Mouse (Mus musculus) lung, embryonic 14.5 days (tissue): ENCODE measurements around the gene Gm13420. TPM values are rescaled to one million over a fixed set of nuclear protein-coding genes. Genes with fewer than 3 reads are reported as not detected.
A peak's percentile ranks its signal among the peaks of the same experiment; 100 is the strongest.

Experiments used
- ATAC-seq: fragments of 200-750 bp; cut with Nextera tagmentation; 2 replicates; pipeline ENCODE4 v1.8.0; 2017; ENCODE audit warnings: mild to moderate bottlenecking, moderate TSS enrichment, moderate library complexity; ENCODE audit not compliant: insufficient read depth
- DNase-seq: peaks from one replicate; pipeline ENCODE4 v3.0.0-alpha.2; 2015
- H3K27ac ChIP-seq: fragments of 300-500 bp; sonication (generic); 2 replicates; pipeline ENCODE4 v1.5.1; 2014; ENCODE audit warnings: low read depth, mild to moderate bottlenecking, moderate library complexity
- H3K27me3 ChIP-seq: fragments of 300-500 bp; sonication (generic); 2 replicates; pipeline ENCODE4 v1.6.1; 2014; ENCODE audit warnings: low read length, control low read depth; ENCODE audit not compliant: insufficient read depth
- H3K36me3 ChIP-seq: fragments of 300-500 bp; sonication (generic); 2 replicates; pipeline ENCODE4 v1.6.1; 2014; ENCODE audit warnings: control low read depth; ENCODE audit not compliant: insufficient read depth
- H3K4me1 ChIP-seq: fragments of 300-500 bp; sonication (generic); 2 replicates; pipeline ENCODE4 v1.6.1; 2014; ENCODE audit warnings: antibody characterized with exemption, control low read depth; ENCODE audit not compliant: insufficient read depth
- H3K4me2 ChIP-seq: fragments of 300-500 bp; sonication (generic); 2 replicates; pipeline ENCODE4 v1.6.1; 2014; ENCODE audit warnings: mild to moderate bottlenecking
- H3K4me3 ChIP-seq: fragments of 300-500 bp; sonication (generic); 2 replicates; pipeline ENCODE4 v1.5.1; 2014; ENCODE audit warnings: low read depth, low read length
- H3K9ac ChIP-seq: fragments of 300-500 bp; sonication (generic); 2 replicates; pipeline ENCODE4 v1.6.1; 2014
- H3K9me3 ChIP-seq: fragments of 300-500 bp; sonication (generic); 2 replicates; pipeline ENCODE4 v1.6.1; 2016; ENCODE audit warnings: low read depth, low read length, control low read depth
- CTCF ChIP-seq: IDR thresholded peaks from 2 replicates; pipeline ENCODE4 v1.5.1; 2016; ENCODE audit warnings: antibody characterized with exemption, low read depth
- WGBS: fragments of 180-500 bp; shearing (Covaris S2); extraction: QIAGEN DNeasy Blood & Tissue Kit; methylation state at CpG from one replicate; pipeline ENCODE4 v1.1.7; 2014; 5-methylcytosine and 5-hydroxymethylcytosine counted together
- polyA plus RNA-seq: library from polyadenylated mRNA; unstranded; fragments of >200 nt; fragmentation: Nextera tagmentation; extraction: Ambion mirVana; gene quantifications from 2 replicates; pipeline ENCODE4 v1.2.1, GENCODE M21; 2014

The Gm13420 gene
- polyA plus RNA-seq, 1 experiment from 2014 or later = 2.1 TPM

DNA sequence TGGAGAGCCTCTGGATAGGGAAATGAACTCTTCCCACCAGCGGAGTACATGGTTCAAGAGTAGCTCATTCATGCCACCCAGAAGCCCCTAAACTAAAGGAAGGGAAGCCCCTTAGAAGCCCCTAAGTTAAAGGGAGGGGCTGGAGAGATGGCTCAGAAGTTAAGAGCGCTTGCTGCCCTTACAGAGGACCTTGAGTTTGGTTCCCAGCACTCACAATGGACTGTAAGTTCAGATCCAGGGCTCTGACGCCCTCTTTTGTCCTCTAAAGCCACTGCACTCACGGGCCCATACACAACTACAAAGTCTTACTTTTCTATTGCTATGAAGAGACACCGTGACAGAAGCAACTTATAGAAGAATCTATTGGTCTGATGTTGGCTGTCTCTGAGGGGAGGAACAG lies 912 bp upstream of the Gm13420 start:
- Histone ChIP-seq H3K4me1 (0 out of 2 replicates have a peak, but pooled peaks cover under 1% of the 10 kb centered on the region), H3K4me3 (no peak overlapping the region), H3K9me3 (no peaks in the 10 kb centered on the region), H3K27ac (no peak overlapping the region), H3K9ac (no peak overlapping the region), H3K4me2 (no peak overlapping the region), H3K36me3 (no peaks in the 10 kb centered on the region), H3K27me3 (peaks cover 47% of the 10 kb centered on the region)
- 81% methylated on average over 5 of the region's 5 CpGs for WGBS
- no peak for TF ChIP-seq CTCF
- ATAC-seq (no peak), DNase-seq (no peak)

DNA sequence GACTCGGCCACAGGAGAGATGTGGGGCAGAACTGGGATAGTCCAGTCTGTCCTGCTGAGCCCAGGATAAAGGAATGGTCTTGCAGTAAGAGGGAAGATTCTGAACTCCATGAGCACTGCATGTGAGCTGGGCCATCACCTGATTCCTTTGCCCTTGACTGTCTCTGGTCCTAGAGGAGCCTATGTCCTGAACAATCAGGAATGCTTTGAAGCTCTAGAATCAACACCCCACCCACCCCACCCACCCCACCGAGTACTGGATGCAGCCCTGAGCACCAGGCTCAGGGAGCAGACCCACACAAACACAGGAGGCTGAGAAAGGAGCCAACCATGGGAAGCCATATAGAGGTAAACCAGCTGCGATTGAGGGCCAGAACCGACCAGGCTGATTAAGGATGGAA lies 3.0 kb downstream of the Gm13420 start:
- H3K27me3 ChIP-seq = peaks cover 67% of the 10 kb centered on the region
- ATAC-seq = no peak

DNA sequence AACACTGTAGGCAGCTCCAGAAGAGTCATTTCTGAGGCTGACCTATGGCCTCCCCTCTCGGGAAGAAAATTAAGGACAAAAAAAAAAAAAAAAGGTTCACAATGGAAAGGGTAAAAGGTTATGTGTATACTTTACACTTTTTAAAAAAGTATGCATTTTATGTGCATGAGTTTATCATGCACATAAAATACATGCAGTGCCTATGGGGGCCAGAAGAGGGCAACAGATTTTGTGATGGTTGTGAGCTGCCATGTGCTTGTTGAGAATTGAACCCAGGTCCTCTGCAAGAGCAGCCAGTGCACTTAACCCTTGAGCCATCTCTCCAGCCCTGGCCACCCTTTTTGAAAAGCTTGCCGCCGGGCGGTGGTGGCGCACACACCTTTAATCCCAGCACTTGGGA lies 3.6 kb downstream of the Gm13420 start:
- Histone ChIP-seq H3K9ac (no peak overlapping the region), H3K36me3 (no peaks in the 10 kb centered on the region), H3K27ac (no peak overlapping the region), H3K9me3 (no peaks in the 10 kb centered on the region), H3K4me3 (no peak overlapping the region), H3K4me1 (0 out of 2 replicates have a peak, but pooled peaks cover 3% of the 10 kb centered on the region), H3K27me3 (peaks cover 64% of the 10 kb centered on the region), H3K4me2 (no peak overlapping the region)
- peak; percentile 43 for TF ChIP-seq CTCF
- DNase-seq = peak; percentile 52
- no peak for ATAC-seq
- 65% methylated on average over 5 of the region's 5 CpGs for WGBS

More for the DNA sequence above, 3.0 kb downstream of the Gm13420 start:
- 73% methylated on average over 4 of the region's 4 CpGs for WGBS
- DNase-seq = no peak
- H3K9ac ChIP-seq = no peak overlapping the region
- 0 out of 2 replicates have a peak, but pooled peaks cover 3% of the 10 kb centered on the region for H3K4me1 ChIP-seq
- no peak for TF ChIP-seq CTCF
- H3K9me3 ChIP-seq = no peaks in the 10 kb centered on the region
- no peak overlapping the region for H3K4me2 ChIP-seq
- no peaks in the 10 kb centered on the region for H3K36me3 ChIP-seq
- no peak overlapping the region for H3K27ac ChIP-seq
- no peak overlapping the region for H3K4me3 ChIP-seq

DNA sequence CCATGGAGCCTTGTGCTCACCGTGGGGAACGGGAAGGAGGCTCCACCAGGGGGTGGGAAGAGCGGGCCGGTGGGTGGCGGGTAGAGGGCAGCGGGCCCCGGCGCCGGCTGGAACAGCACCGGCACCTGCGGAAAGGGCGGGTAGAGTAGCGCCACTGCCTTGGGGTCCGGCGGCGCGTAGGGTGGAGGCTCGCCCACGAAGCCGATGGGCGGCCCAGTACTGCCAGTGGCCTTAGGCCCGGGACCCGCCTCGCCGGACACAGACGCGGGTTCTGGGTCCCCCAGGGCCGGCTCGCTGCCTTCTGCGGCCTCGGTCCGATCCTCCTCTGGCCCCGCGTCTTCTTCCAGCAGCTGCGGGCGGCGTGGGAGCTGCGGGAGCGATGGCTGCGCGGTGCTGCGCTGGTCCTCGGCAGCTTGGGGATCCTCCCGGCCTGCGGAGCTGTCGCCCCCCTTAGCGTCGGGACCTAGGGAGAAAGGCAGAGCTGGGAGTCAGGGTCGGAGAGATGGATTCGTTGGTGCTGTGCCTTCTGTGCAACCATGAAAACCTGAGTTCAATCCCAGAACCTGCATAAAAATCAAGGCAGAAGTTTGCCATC lies 4.2 kb downstream of the Gm13420 start:
- no peak for TF ChIP-seq CTCF
- Histone ChIP-seq H3K27me3 (peaks cover 60% of the 10 kb centered on the region), H3K4me2 (peak overlapping the region; percentile 59), H3K4me3 (peak overlapping the region; percentile 23), H3K9me3 (no peaks in the 10 kb centered on the region), H3K27ac (no peak overlapping the region), H3K4me1 (0 out of 2 replicates have a peak, but pooled peaks cover 3% of the 10 kb centered on the region), H3K36me3 (no peaks in the 10 kb centered on the region), H3K9ac (peak overlapping the region; percentile 36)
- WGBS = 7% methylated on average over 47 of the region's 50 CpGs
- no peak for ATAC-seq
- no peak for DNase-seq

DNA sequence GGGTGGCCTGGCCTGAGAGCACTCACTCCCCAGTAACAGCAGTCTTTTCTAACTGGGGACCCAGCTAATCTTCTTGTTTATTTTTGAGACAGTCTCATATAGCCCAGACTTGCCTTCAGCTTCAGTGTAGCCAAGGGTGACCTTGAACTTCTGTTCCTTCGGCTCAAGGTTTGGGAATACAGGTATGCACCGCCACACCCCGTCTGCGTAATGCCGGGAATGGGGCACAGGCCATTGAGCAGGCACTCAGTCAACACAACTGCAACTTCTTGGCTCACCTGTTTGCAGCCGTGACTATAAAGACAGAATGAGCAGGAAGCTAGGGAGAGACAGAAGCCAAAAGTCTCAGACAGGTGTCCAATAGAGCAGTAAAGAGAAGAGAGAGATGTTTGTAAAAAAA lies 7.2 kb downstream of the Gm13420 start:
- H3K4me2 ChIP-seq = no peak overlapping the region
- H3K27me3 ChIP-seq = peaks cover 32% of the 10 kb centered on the region
- no peak for ATAC-seq
- H3K36me3 ChIP-seq = peaks cover 12% of the 10 kb centered on the region; the same call in 1 of the 2 replicates
- H3K4me1 ChIP-seq = 0 out of 2 replicates have a peak, but pooled peaks cover 3% of the 10 kb centered on the region
- WGBS = 83% methylated on average over 6 of the region's 6 CpGs
- no peak overlapping the region for H3K27ac ChIP-seq
- no peak overlapping the region for H3K9ac ChIP-seq
- no peak for DNase-seq
- TF ChIP-seq CTCF = no peak
- no peaks in the 10 kb centered on the region for H3K9me3 ChIP-seq
- no peak overlapping the region for H3K4me3 ChIP-seq

DNA sequence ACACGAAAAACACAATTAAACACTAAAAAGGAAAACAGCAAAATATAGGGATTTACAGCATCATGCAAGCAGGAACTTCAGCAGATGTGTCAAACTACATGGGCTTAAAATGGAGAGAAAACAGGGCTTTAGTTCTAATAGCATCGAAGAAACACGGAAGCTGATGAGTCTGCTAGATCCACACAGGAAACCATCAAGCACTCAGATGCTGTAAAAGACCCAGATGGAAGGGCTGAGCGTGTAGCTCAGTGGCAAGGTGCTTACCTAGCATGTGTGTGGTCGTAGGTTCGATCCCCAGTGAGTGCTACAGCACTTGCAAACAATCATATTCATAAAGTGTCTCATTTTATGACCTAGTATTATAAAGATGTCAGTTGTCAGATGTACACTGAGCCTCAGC lies 10.3 kb downstream of the Gm13420 start:
- 94% methylated on average over 6 of the region's 6 CpGs for WGBS
- no peak for DNase-seq

DNA sequence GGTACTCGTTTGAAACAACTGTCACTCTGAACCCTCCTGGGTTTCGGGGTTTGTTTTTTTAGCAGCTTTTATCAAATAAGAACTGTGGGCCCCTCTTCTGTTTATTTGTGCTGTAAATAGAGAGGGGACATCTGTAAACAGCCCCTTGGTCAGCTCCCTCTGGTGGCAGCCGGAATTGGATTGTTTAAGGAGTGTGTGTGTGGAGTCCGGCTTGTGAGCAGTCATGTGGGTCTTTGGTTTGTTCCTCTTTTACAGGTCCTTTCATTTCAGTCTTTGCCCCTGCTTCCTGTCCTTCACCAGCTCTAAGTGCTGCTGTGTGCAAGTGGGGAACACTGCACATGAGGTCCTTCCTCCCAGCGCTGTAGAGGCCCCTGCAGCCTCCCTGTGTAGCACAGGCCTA lies 12.1 kb downstream of the Gm13420 start:
- Histone ChIP-seq H3K27ac (no peak overlapping the region), H3K36me3 (peaks cover 54% of the 10 kb centered on the region), H3K9me3 (no peaks in the 10 kb centered on the region), H3K4me3 (no peak overlapping the region), H3K9ac (no peak overlapping the region), H3K4me1 (no peaks in the 10 kb centered on the region), H3K27me3 (no peaks in the 10 kb centered on the region), H3K4me2 (no peak overlapping the region)
- no peak for TF ChIP-seq CTCF
- DNase-seq (peak; percentile 28), ATAC-seq (no peak)
- 32% methylated on average over 5 of the region's 5 CpGs for WGBS

More for the DNA sequence above, 10.3 kb downstream of the Gm13420 start:
- no peak for TF ChIP-seq CTCF
- Histone ChIP-seq H3K4me2 (no peak overlapping the region), H3K27ac (no peak overlapping the region), H3K27me3 (peaks cover 7% of the 10 kb centered on the region; the same call in 1 of the 2 replicates), H3K9me3 (no peaks in the 10 kb centered on the region), H3K36me3 (peaks cover 37% of the 10 kb centered on the region), H3K4me3 (no peak overlapping the region), H3K9ac (no peak overlapping the region), H3K4me1 (no peaks in the 10 kb centered on the region)
- no peak for ATAC-seq

DNA sequence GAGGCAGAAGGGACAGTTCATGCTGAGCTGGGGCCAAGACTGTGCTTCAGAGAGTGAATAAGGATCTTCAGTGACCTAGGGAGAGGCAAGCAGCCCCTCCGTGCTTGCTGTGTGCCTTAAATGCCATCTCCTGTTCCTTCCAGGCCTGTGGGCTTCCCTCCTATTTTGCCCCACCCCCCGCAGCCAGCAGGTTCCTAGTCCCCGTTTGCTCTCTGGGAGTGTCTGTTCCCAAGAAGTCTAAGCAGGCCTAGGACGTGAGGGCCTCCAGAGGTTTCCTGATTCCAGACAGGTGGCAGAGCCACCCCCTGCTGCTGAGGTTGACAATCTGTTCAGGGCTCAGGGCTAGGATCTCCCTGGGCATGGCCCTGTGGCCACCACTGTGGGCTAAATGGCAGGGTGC lies 12.7 kb downstream of the Gm13420 start:
- no peak overlapping the region for H3K4me2 ChIP-seq
- no peaks in the 10 kb centered on the region for H3K9me3 ChIP-seq
- H3K27ac ChIP-seq = no peak overlapping the region
- H3K4me3 ChIP-seq = no peak overlapping the region
- DNase-seq (no peak), ATAC-seq (no peak)
- TF ChIP-seq CTCF = no peak
- no peaks in the 10 kb centered on the region for H3K4me1 ChIP-seq
- no peak overlapping the region for H3K9ac ChIP-seq
- 44% methylated on average over 4 of the region's 4 CpGs for WGBS
- H3K36me3 ChIP-seq = peaks cover 60% of the 10 kb centered on the region
- H3K27me3 ChIP-seq = no peaks in the 10 kb centered on the region
